Mouse (Mus musculus) MEL (cell line): Measurements from ENCODE around the gene Slc25a15. TPM values are rescaled to one million over a fixed set of nuclear protein-coding genes. Genes with fewer than 3 reads are reported as not detected.
A peak's percentile ranks its signal among the peaks of the same experiment; 100 is the strongest.

Source experiments
- DNase-seq: peaks from one replicate; pipeline ENCODE4 v3.0.0; 2011; ENCODE audit warnings: low read depth, low spot score
- H3K27ac ChIP-seq: 2 replicates; pipeline ENCODE4 v1.5.1; 2012; ENCODE audit warnings: low read depth, mild to moderate bottlenecking, control low read depth, low read length, moderate library complexity; ENCODE audit not compliant: control insufficient read depth
- H3K27me3 ChIP-seq, 2 experiments: fragments of 150-350 bp in 1 of 2; sonication (generic) in 1 of 2; 2 replicates each; pipeline ENCODE4 v1.6.1; 2012; ENCODE audit warnings: low read length in 2 of 2, mild to moderate bottlenecking in 2 of 2, improper control_type of control experiment in 1 of 2, moderate library complexity in 1 of 2; ENCODE audit not compliant: insufficient read depth in 2 of 2, control insufficient read depth in 1 of 2
- H3K36me3 ChIP-seq, 2 experiments: 2 replicates each; pipeline ENCODE4 v1.6.1; 2012 to 2014; ENCODE audit warnings: low read length in 2 of 2, improper control_type of control experiment in 1 of 2, inconsistent platforms in 1 of 2, mild to moderate bottlenecking in 1 of 2; ENCODE audit not compliant: insufficient read depth in 2 of 2, control insufficient read depth in 1 of 2
- H3K4me1 ChIP-seq, 2 experiments: fragments of 150-350 bp in 1 of 2; sonication (generic) in 1 of 2; 2 replicates each; pipeline ENCODE4 v1.6.1; 2012; ENCODE audit warnings: low read length in 2 of 2, improper control_type of control experiment in 1 of 2, mild to moderate bottlenecking in 1 of 2; ENCODE audit not compliant: insufficient read depth in 2 of 2, control insufficient read depth in 1 of 2
- H3K4me3 ChIP-seq, 2 experiments: fragments of 150-350 bp in 1 of 2; sonication (generic) in 1 of 2; 2 replicates each; pipeline ENCODE4 v1.5.1; 2012; ENCODE audit warnings: low read depth in 2 of 2, low read length in 2 of 2, mild to moderate bottlenecking in 2 of 2, moderate library complexity in 2 of 2, control low read depth in 1 of 2, improper control_type of control experiment in 1 of 2; ENCODE audit not compliant: control insufficient read depth in 1 of 2, insufficient read depth in 1 of 2
- H3K79me2 ChIP-seq: 2 replicates; pipeline ENCODE4 v1.6.1; 2012; ENCODE audit warnings: mild to moderate bottlenecking, low read length, moderate library complexity; ENCODE audit not compliant: control insufficient read depth, poor library complexity, insufficient read depth
- H3K9ac ChIP-seq: 2 replicates; pipeline ENCODE4 v1.6.1; 2012; ENCODE audit warnings: low read depth, mild to moderate bottlenecking, control low read depth, low read length, moderate library complexity; ENCODE audit not compliant: control insufficient read depth, poor library complexity, severe bottlenecking
- H3K9me3 ChIP-seq: fragments of 150-350 bp; sonication (generic); replicated peaks from 2 replicates; pipeline ENCODE4 v1.6.1; 2012; ENCODE audit warnings: mild to moderate bottlenecking, low read length, improper control_type of control experiment, moderate library complexity; ENCODE audit not compliant: insufficient read depth
- CTCF ChIP-seq, 3 experiments: IDR thresholded peaks in 2 of 3; conservative IDR thresholded peaks in 1 of 3; 2 replicates each; pipeline ENCODE4 v1.5.1; 2011 to 2012; ENCODE audit warnings: low read length in 3 of 3, low read depth in 2 of 3, mild to moderate bottlenecking in 2 of 3, improper control_type of control experiment in 1 of 3, inconsistent platforms in 1 of 3, mixed read lengths in 1 of 3, moderate library complexity in 1 of 3; ENCODE audit not compliant: control insufficient read depth in 1 of 3, insufficient read depth in 1 of 3, poor library complexity in 1 of 3, severe bottlenecking in 1 of 3
- E2F4 ChIP-seq: IDR thresholded peaks from 2 replicates; pipeline ENCODE4 v1.6.1; 2011; ENCODE audit warnings: low read depth, low read length, improper control_type of control experiment, borderline replicate concordance
- ETS1 ChIP-seq: IDR thresholded peaks from 2 replicates; pipeline ENCODE4 v1.6.1; 2012; ENCODE audit warnings: low read depth, mild to moderate bottlenecking, inconsistent platforms, low read length, improper control_type of control experiment, moderate library complexity
- GABPA ChIP-seq: IDR thresholded peaks from 2 replicates; pipeline ENCODE4 v1.6.1; 2012; ENCODE audit warnings: low read depth, mild to moderate bottlenecking, inconsistent platforms, low read length, improper control_type of control experiment, moderate library complexity
- GATA1 ChIP-seq: IDR thresholded peaks from 2 replicates; pipeline ENCODE4 v1.6.1; 2011; ENCODE audit warnings: low read depth, low read length, improper control_type of control experiment
- KAT2A ChIP-seq: conservative IDR thresholded peaks from 2 replicates; pipeline ENCODE4 v1.6.1; 2012; ENCODE audit warnings: low read depth, low read length, improper control_type of control experiment, inconsistent platforms
- MAX ChIP-seq: IDR thresholded peaks from 2 replicates; pipeline ENCODE4 v1.6.1; 2011; ENCODE audit warnings: low read length, improper control_type of control experiment
- MYB ChIP-seq: IDR thresholded peaks from 2 replicates; pipeline ENCODE4 v1.6.1; 2011; ENCODE audit warnings: mild to moderate bottlenecking, low read depth, low read length, improper control_type of control experiment
- NELFE ChIP-seq: IDR thresholded peaks from 2 replicates; pipeline ENCODE4 v1.6.1; 2011; ENCODE audit warnings: low read depth, low read length, improper control_type of control experiment
- RCOR1 ChIP-seq: IDR thresholded peaks from 2 replicates; pipeline ENCODE4 v1.6.1; 2012; ENCODE audit warnings: low read depth, mild to moderate bottlenecking, inconsistent platforms, low read length, improper control_type of control experiment
- TBP ChIP-seq: IDR thresholded peaks from 2 replicates; pipeline ENCODE4 v1.8.0; 2011; ENCODE audit warnings: low read depth, low read length, improper control_type of control experiment
- TCF12 ChIP-seq: IDR thresholded peaks from 2 replicates; pipeline ENCODE4 v1.6.1; 2014; ENCODE audit warnings: low read depth, mild to moderate bottlenecking, inconsistent platforms, low read length, improper control_type of control experiment, moderate library complexity
- UBTF ChIP-seq: IDR thresholded peaks from 2 replicates; pipeline ENCODE4 v1.6.1; 2012; ENCODE audit warnings: low read depth, mild to moderate bottlenecking, inconsistent platforms, low read length, improper control_type of control experiment, moderate library complexity, borderline replicate concordance; ENCODE audit not compliant: insufficient read depth
- USF1 ChIP-seq: IDR thresholded peaks from 2 replicates; pipeline ENCODE4 v1.6.1; 2014; ENCODE audit warnings: low read depth, mild to moderate bottlenecking, inconsistent platforms, low read length, improper control_type of control experiment, moderate library complexity
- USF2 ChIP-seq, 2 experiments: IDR thresholded peaks; 2 replicates each; pipeline ENCODE4 v1.6.1; 2011 to 2012; ENCODE audit warnings: improper control_type of control experiment in 2 of 2, low read length in 2 of 2, borderline replicate concordance in 1 of 2, inconsistent platforms in 1 of 2, low read depth in 1 of 2, mild to moderate bottlenecking in 1 of 2; ENCODE audit not compliant: insufficient read depth in 1 of 2
- ZC3H11A ChIP-seq: IDR thresholded peaks from 2 replicates; pipeline ENCODE4 v1.6.1; 2012; ENCODE audit warnings: low read depth, mild to moderate bottlenecking, inconsistent platforms, low read length, improper control_type of control experiment
- ZKSCAN1 ChIP-seq: IDR thresholded peaks from 2 replicates; pipeline ENCODE4 v1.6.1; 2012; ENCODE audit warnings: low read depth, mild to moderate bottlenecking, inconsistent platforms, low read length, improper control_type of control experiment, moderate library complexity
- polyA plus RNA-seq, 2 experiments: library from polyadenylated mRNA; stranded (reverse) in 1 of 2; unstranded in 1 of 2; fragments of >175 nt in 1 of 2; fragments of >200 nt in 1 of 2; gene quantifications; 2 replicates each; pipeline versions ENCODE4 v1.2.1 to v1.2.4; 2012; ENCODE audit warnings: low replicate concordance in 2 of 2, low read depth in 1 of 2; ENCODE audit not compliant: insufficient read length in 2 of 2, insufficient read depth in 1 of 2, missing spikeins in 1 of 2
- total RNA-seq: library from RNA; depleted of rRNA; stranded (reverse); fragments of 300-350 nt; gene quantifications from 2 replicates; pipeline ENCODE4 v1.2.3, GENCODE M21; 2012

The Slc25a15 gene
- total and polyA plus RNA-seq, 3 experiments = 11.4 to 21.7 TPM; not detected in 1

- peaks cover 0 to 6% of the 10 kb centered on the region in 2 experiments; a peak in 2 of 4 replicates for H3K4me1 ChIP-seq
- H3K27ac ChIP-seq = no peak overlapping the region
- no peak for TF ChIP-seq GATA1
- no peak for TF ChIP-seq ZC3H11A
- TF ChIP-seq TBP = 0 out of 2 replicates have a peak, but pooled peaks have one; percentile 35
- no peaks in the 10 kb centered on the region for H3K9me3 ChIP-seq
- H3K36me3 ChIP-seq = peaks cover 0 to 7% of the 10 kb centered on the region in 2 experiments; a peak in 2 of 4 replicates
- no peak overlapping the region for H3K9ac ChIP-seq
- H3K4me3 ChIP-seq = no peak overlapping the region
- H3K27me3 ChIP-seq = no peaks in the 10 kb centered on the region
- no peaks in the 10 kb centered on the region for H3K79me2 ChIP-seq
- DNase-seq = peak; percentile 44
These were observed 7.3 kb upstream of the Slc25a15 start for GRCm38 (mm10) chr8:22405733-22406132.

- TF ChIP-seq MAX (0 out of 2 replicates have a peak, but pooled peaks have one; percentile 24), CTCF (IDR thresholded peaks at IDR 0.05 in 2 of 3, conservative IDR thresholded peaks at IDR 0.05 in 1 of 3; ENCODE audit: control insufficient read depth in 1 of 3, insufficient read depth in 1 of 3, low read depth in 2 of 3, low read length in 3 of 3, poor library complexity in 1 of 3, severe bottlenecking in 1 of 3) (peak in 1 of 3 experiments; percentile 2; a peak in 1 of 6 replicates), ETS1 (no peak)
These were observed 4.8 kb upstream of the Slc25a15 start for GRCm38 (mm10) chr8:22403235-22403634.

GRCm38 (mm10) chr8:22400593-22400992, 2.2 kb upstream of the Slc25a15 start:
- Histone ChIP-seq H3K27ac (no peak overlapping the region), H3K36me3 (peaks cover 0 to 7% of the 10 kb centered on the region in 2 experiments; a peak in 2 of 4 replicates), H3K9me3 (no peaks in the 10 kb centered on the region), H3K4me3 (no peak overlapping the region)
- TF ChIP-seq ZKSCAN1 = no peak
- TF ChIP-seq ZC3H11A = no peak
- TF ChIP-seq TCF12 = no peak
- TF ChIP-seq KAT2A = no peak
- TF ChIP-seq MAX = no peak
- no peak for TF ChIP-seq MYB
- no peak for TF ChIP-seq ETS1
- no peak for TF ChIP-seq USF2 (IDR thresholded peaks at IDR 0.05; ENCODE audit: borderline replicate concordance in 1 of 2, insufficient read depth in 1 of 2, low read depth in 1 of 2, low read length in 2 of 2)
- no peak for TF ChIP-seq GABPA
- TF ChIP-seq USF1 = no peak
- TF ChIP-seq UBTF = no peak
- TF ChIP-seq RCOR1 = no peak
- no peak for TF ChIP-seq E2F4
- no peak for TF ChIP-seq NELFE
- TF ChIP-seq, all 39 proteins: peak for 0
- Histone ChIP-seq H3K79me2 (peaks cover 6% of the 10 kb centered on the region), H3K4me1 (peaks cover 2 to 3% of the 10 kb centered on the region in 2 experiments; a peak in 3 of 4 replicates), H3K9ac (no peak overlapping the region), H3K27me3 (no peaks in the 10 kb centered on the region)
- no peak for DNase-seq

More at GRCm38 (mm10) chr8:22403235-22403634, 4.8 kb upstream of the Slc25a15 start:
- Histone ChIP-seq H3K4me3 (no peak overlapping the region), H3K79me2 (peaks cover 1% of the 10 kb centered on the region; the same call in 1 of the 2 replicates), H3K36me3 (peaks cover 0 to 4% of the 10 kb centered on the region in 2 experiments; a peak in 2 of 4 replicates), H3K27ac (no peak overlapping the region), H3K9ac (no peak overlapping the region), H3K9me3 (no peaks in the 10 kb centered on the region), H3K4me1 (peaks cover 0 to 6% of the 10 kb centered on the region in 2 experiments; a peak in 1 of 4 replicates), H3K27me3 (no peaks in the 10 kb centered on the region)
- peak; percentile 43 for DNase-seq
